Mouse (Mus musculus): Measurements from ENCODE around the gene Hmcn2. TPM values are rescaled to one million over a fixed set of nuclear protein-coding genes. Genes with fewer than 3 reads are reported as not detected.

Hmcn2 gene
- polyA plus RNA-seq, 1 experiment = 16.8 TPM

GRCm38 (mm10) chr2:31281138-31281537 lies 33.1 kb upstream of the Hmcn2 start:
- 86% methylated on average over 8 of the region's 8 CpGs for WGBS
- TF ChIP-seq CTCF (IDR thresholded peaks at IDR 0.05; ENCODE audit: insufficient read depth, low read length) (no peak), POLR2A (IDR thresholded peaks at IDR 0.05; ENCODE audit: borderline replicate concordance, extremely low read depth, low read depth, low read length) (no peak)
- H3K4me1 ChIP-seq (ENCODE audit: control insufficient read depth, insufficient read depth, low read length) = no peaks in the 10 kb centered on the region

GRCm38 (mm10) chr2:31282266-31282665 lies 31.9 kb upstream of the Hmcn2 start:
- no peak for DNase-seq
- 0 out of 2 replicates have a peak, but pooled peaks have one; percentile 24 for TF ChIP-seq CTCF (IDR thresholded peaks at IDR 0.05; ENCODE audit: insufficient read depth, low read length)
- TF ChIP-seq POLR2A (IDR thresholded peaks at IDR 0.05; ENCODE audit: borderline replicate concordance, extremely low read depth, low read depth, low read length) = no peak
- Histone ChIP-seq H3K4me3 (replicated peaks; ENCODE audit: extremely low read depth, low read depth, low read length) (no peak overlapping the region), H3K4me1 (ENCODE audit: control insufficient read depth, insufficient read depth, low read length) (no peaks in the 10 kb centered on the region)
- WGBS = 60% methylated on average over 7 of the region's 7 CpGs

More at GRCm38 (mm10) chr2:31281138-31281537, 33.1 kb upstream of the Hmcn2 start:
- DNase-seq = no peak
- H3K4me3 ChIP-seq (replicated peaks; ENCODE audit: extremely low read depth, low read depth, low read length) = no peak overlapping the region

- TF ChIP-seq CTCF (IDR thresholded peaks at IDR 0.05; ENCODE audit: insufficient read depth, low read length) (no peak), POLR2A (IDR thresholded peaks at IDR 0.05; ENCODE audit: borderline replicate concordance, extremely low read depth, low read depth, low read length) (no peak)
- 94% methylated on average over 12 of the region's 12 CpGs for WGBS
- no peak overlapping the region for H3K4me3 ChIP-seq (replicated peaks; ENCODE audit: extremely low read depth, low read depth, low read length)
- no peak for DNase-seq
- no peaks in the 10 kb centered on the region for H3K4me1 ChIP-seq (ENCODE audit: control insufficient read depth, insufficient read depth, low read length)
Observed at GRCm38 (mm10) chr2:31282880-31283279, 31.3 kb upstream of the Hmcn2 start.

GRCm38 (mm10) chr2:31284531-31284930 lies 29.7 kb upstream of the Hmcn2 start:
- Histone ChIP-seq H3K4me3 (replicated peaks; ENCODE audit: extremely low read depth, low read depth, low read length) (no peak overlapping the region), H3K4me1 (ENCODE audit: control insufficient read depth, insufficient read depth, low read length) (no peaks in the 10 kb centered on the region)
- WGBS = 81% methylated on average over 5 of the region's 5 CpGs
- no peak for TF ChIP-seq POLR2A (IDR thresholded peaks at IDR 0.05; ENCODE audit: borderline replicate concordance, extremely low read depth, low read depth, low read length)
- no peak for TF ChIP-seq CTCF (IDR thresholded peaks at IDR 0.05; ENCODE audit: insufficient read depth, low read length)
- DNase-seq = no peak

GRCm38 (mm10) chr2:31291421-31291820 lies 22.8 kb upstream of the Hmcn2 start:
- Histone ChIP-seq H3K4me1 (ENCODE audit: control insufficient read depth, insufficient read depth, low read length) (no peaks in the 10 kb centered on the region), H3K4me3 (replicated peaks; ENCODE audit: extremely low read depth, low read depth, low read length) (no peak overlapping the region)
- DNase-seq = peak; percentile 46
- 10% methylated on average over 6 of the region's 6 CpGs for WGBS
- TF ChIP-seq POLR2A (IDR thresholded peaks at IDR 0.05; ENCODE audit: borderline replicate concordance, extremely low read depth, low read depth, low read length) (no peak), CTCF (IDR thresholded peaks at IDR 0.05; ENCODE audit: insufficient read depth, low read length) (peak; percentile 98)

- H3K4me1 ChIP-seq (ENCODE audit: control insufficient read depth, insufficient read depth, low read length) = no peaks in the 10 kb centered on the region
- no peak for TF ChIP-seq POLR2A (IDR thresholded peaks at IDR 0.05; ENCODE audit: borderline replicate concordance, extremely low read depth, low read depth, low read length)
- TF ChIP-seq CTCF (IDR thresholded peaks at IDR 0.05; ENCODE audit: insufficient read depth, low read length) = peak; percentile 76
- under 1% methylated on average over 4 of the region's 4 CpGs for WGBS
- H3K4me3 ChIP-seq (replicated peaks; ENCODE audit: extremely low read depth, low read depth, low read length) = no peak overlapping the region
- peak; percentile 75 for DNase-seq
Observed at GRCm38 (mm10) chr2:31294985-31295384, 19.2 kb upstream of the Hmcn2 start.

GRCm38 (mm10) chr2:31296395-31296794 lies 17.8 kb upstream of the Hmcn2 start:
- TF ChIP-seq POLR2A (IDR thresholded peaks at IDR 0.05; ENCODE audit: borderline replicate concordance, extremely low read depth, low read depth, low read length) (no peak), CTCF (IDR thresholded peaks at IDR 0.05; ENCODE audit: insufficient read depth, low read length) (no peak)
- WGBS = 79% methylated on average over 6 of the region's 6 CpGs
- no peak for DNase-seq
- no peak overlapping the region for H3K4me3 ChIP-seq (replicated peaks; ENCODE audit: extremely low read depth, low read depth, low read length)
- no peaks in the 10 kb centered on the region for H3K4me1 ChIP-seq (ENCODE audit: control insufficient read depth, insufficient read depth, low read length)

GRCm38 (mm10) chr2:31297602-31298268 lies 16.5 kb upstream of the Hmcn2 start:
- peak; percentile 37 for DNase-seq
- Histone ChIP-seq H3K4me1 (ENCODE audit: control insufficient read depth, insufficient read depth, low read length) (no peaks in the 10 kb centered on the region), H3K4me3 (replicated peaks; ENCODE audit: extremely low read depth, low read depth, low read length) (peak overlapping the region; percentile 57)
- TF ChIP-seq POLR2A (IDR thresholded peaks at IDR 0.05; ENCODE audit: borderline replicate concordance, extremely low read depth, low read depth, low read length) (peak; percentile 18; the same call in 1 of the 2 replicates), CTCF (IDR thresholded peaks at IDR 0.05; ENCODE audit: insufficient read depth, low read length) (no peak)
- WGBS = 5% methylated on average over 17 of the region's 17 CpGs

GRCm38 (mm10) chr2:31298814-31299213 lies 15.4 kb upstream of the Hmcn2 start:
- H3K4me3 ChIP-seq (replicated peaks; ENCODE audit: extremely low read depth, low read depth, low read length) = no peak overlapping the region
- 46% methylated on average over 4 of the region's 4 CpGs for WGBS
- no peak for DNase-seq
- TF ChIP-seq POLR2A (IDR thresholded peaks at IDR 0.05; ENCODE audit: borderline replicate concordance, extremely low read depth, low read depth, low read length) (no peak), CTCF (IDR thresholded peaks at IDR 0.05; ENCODE audit: insufficient read depth, low read length) (no peak)
- no peaks in the 10 kb centered on the region for H3K4me1 ChIP-seq (ENCODE audit: control insufficient read depth, insufficient read depth, low read length)

GRCm38 (mm10) chr2:31299266-31299665 lies 14.9 kb upstream of the Hmcn2 start:
- no peak for DNase-seq
- H3K4me1 ChIP-seq (ENCODE audit: control insufficient read depth, insufficient read depth, low read length) = no peaks in the 10 kb centered on the region
- 21% methylated on average over 4 of the region's 4 CpGs for WGBS
- TF ChIP-seq CTCF (IDR thresholded peaks at IDR 0.05; ENCODE audit: insufficient read depth, low read length) (no peak), POLR2A (IDR thresholded peaks at IDR 0.05; ENCODE audit: borderline replicate concordance, extremely low read depth, low read depth, low read length) (no peak)
- no peak overlapping the region for H3K4me3 ChIP-seq (replicated peaks; ENCODE audit: extremely low read depth, low read depth, low read length)

Data from lung, adult 2 months (tissue).